Mouse (Mus musculus): ENCODE measurements around the gene Cog4. TPM values are rescaled to one million over a fixed set of nuclear protein-coding genes. Genes with fewer than 3 reads are reported as not detected.
A peak's percentile ranks its signal among the peaks of the same experiment; 100 is the strongest.

Cog4 gene
- total and polyA plus RNA-seq, 2 experiments: 27.8 to 73.9 TPM

GRCm38 (mm10) chr8:110895254-110895653 is 48.9 kb downstream of the Cog4 start:
- no peak overlapping the region for H3K4me3 ChIP-seq (ENCODE audit: insufficient read depth, low read depth, low read length)
- H3K36me3 ChIP-seq (ENCODE audit: control insufficient read depth, insufficient read depth, low read length): no peaks in the 10 kb centered on the region
- no peaks in the 10 kb centered on the region for H3K4me1 ChIP-seq (ENCODE audit: control insufficient read depth, insufficient read depth, low read length)
- no peak overlapping the region for H3K27ac ChIP-seq (replicated peaks; ENCODE audit: insufficient read depth, low read depth, low read length)
- 75% methylated on average over 8 of the region's 9 CpGs for WGBS
- no peaks in the 10 kb centered on the region for H3K27me3 ChIP-seq (ENCODE audit: control insufficient read depth, insufficient read depth, low read length)
- no peak overlapping the region for H3K9ac ChIP-seq (ENCODE audit: low read depth, low read length)
- TF ChIP-seq POLR2A (IDR thresholded peaks at IDR 0.05; ENCODE audit: extremely low read depth, insufficient read depth, low read length) (no peak), CTCF (IDR thresholded peaks at IDR 0.05; ENCODE audit: low read depth, low read length) (no peak)
- DNase-seq (ENCODE audit: extremely low read depth, low read depth, low spot score): no peak
- H3K79me2 ChIP-seq (ENCODE audit: control insufficient read depth, insufficient read depth, low read length): no peaks in the 10 kb centered on the region

DNA sequence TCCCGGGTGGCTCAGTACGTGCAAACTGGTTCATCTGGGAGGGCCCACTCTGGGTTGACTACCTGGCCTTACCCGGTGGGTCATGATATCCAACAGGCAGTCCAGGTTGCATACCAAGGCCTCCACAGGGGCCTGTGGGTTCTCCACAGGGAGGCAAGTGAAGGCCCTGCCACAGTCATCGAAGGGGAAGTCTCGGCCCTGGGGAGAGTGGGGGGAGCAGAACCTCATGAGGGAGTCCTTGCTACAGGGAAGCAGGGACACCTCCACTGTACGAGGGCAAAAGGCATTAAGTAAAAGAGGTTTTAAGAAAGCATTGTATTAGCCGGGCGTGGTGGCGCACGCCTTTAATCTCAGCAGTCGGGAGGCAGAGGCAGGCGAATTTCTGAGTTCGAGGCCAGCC is 49.4 kb downstream of the Cog4 start:
- no peak for DNase-seq (ENCODE audit: extremely low read depth, low read depth, low spot score)
- Histone ChIP-seq H3K27me3 (ENCODE audit: control insufficient read depth, insufficient read depth, low read length) (no peaks in the 10 kb centered on the region), H3K36me3 (ENCODE audit: control insufficient read depth, insufficient read depth, low read length) (no peaks in the 10 kb centered on the region), H3K79me2 (ENCODE audit: control insufficient read depth, insufficient read depth, low read length) (no peaks in the 10 kb centered on the region), H3K27ac (replicated peaks; ENCODE audit: insufficient read depth, low read depth, low read length) (no peak overlapping the region), H3K9ac (ENCODE audit: low read depth, low read length) (no peak overlapping the region), H3K4me3 (ENCODE audit: insufficient read depth, low read depth, low read length) (no peak overlapping the region), H3K4me1 (ENCODE audit: control insufficient read depth, insufficient read depth, low read length) (no peaks in the 10 kb centered on the region)
- WGBS: 97% methylated on average over 13 of the region's 13 CpGs
- TF ChIP-seq CTCF (IDR thresholded peaks at IDR 0.05; ENCODE audit: low read depth, low read length): no peak
- no peak for TF ChIP-seq POLR2A (IDR thresholded peaks at IDR 0.05; ENCODE audit: extremely low read depth, insufficient read depth, low read length)

- Histone ChIP-seq H3K9ac (ENCODE audit: low read depth, low read length) (no peak overlapping the region), H3K79me2 (ENCODE audit: control insufficient read depth, insufficient read depth, low read length) (no peaks in the 10 kb centered on the region; the same call in 1 of the 2 replicates), H3K4me3 (ENCODE audit: insufficient read depth, low read depth, low read length) (no peak overlapping the region), H3K36me3 (ENCODE audit: control insufficient read depth, insufficient read depth, low read length) (no peaks in the 10 kb centered on the region), H3K27me3 (ENCODE audit: control insufficient read depth, insufficient read depth, low read length) (no peaks in the 10 kb centered on the region), H3K27ac (replicated peaks; ENCODE audit: insufficient read depth, low read depth, low read length) (no peak overlapping the region), H3K4me1 (ENCODE audit: control insufficient read depth, insufficient read depth, low read length) (no peaks in the 10 kb centered on the region)
- TF ChIP-seq POLR2A (IDR thresholded peaks at IDR 0.05; ENCODE audit: extremely low read depth, insufficient read depth, low read length) (no peak), CTCF (IDR thresholded peaks at IDR 0.05; ENCODE audit: low read depth, low read length) (no peak)
- no peak for DNase-seq (ENCODE audit: extremely low read depth, low read depth, low spot score)
- WGBS: 95% methylated on average over 6 of the region's 6 CpGs
Measured at GRCm38 (mm10) chr8:110897495-110897894, 51.1 kb downstream of the Cog4 start.

DNA sequence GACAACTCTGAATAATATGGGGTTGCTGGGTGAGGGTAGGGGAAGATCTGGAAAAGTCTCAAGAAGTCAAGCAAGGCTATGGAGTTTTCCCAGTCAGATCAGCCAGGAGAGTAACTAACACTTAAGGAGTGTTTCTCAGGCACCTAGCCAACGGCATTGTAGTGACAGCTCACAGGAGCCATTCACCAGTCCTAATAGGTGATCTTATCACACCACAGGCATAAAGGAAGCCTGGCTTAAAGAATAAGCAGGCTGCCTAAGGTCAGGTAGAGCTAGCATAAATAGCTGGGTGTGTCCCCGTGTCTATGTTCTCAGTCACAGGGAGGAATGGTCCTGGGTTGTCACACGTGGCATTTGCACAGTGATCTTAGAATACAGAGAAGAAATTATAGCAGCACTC is 54.7 kb downstream of the Cog4 start:
- TF ChIP-seq POLR2A (IDR thresholded peaks at IDR 0.05; ENCODE audit: extremely low read depth, insufficient read depth, low read length) (no peak), CTCF (IDR thresholded peaks at IDR 0.05; ENCODE audit: low read depth, low read length) (no peak)
- H3K79me2 ChIP-seq (ENCODE audit: control insufficient read depth, insufficient read depth, low read length): no peaks in the 10 kb centered on the region; the same call in 1 of the 2 replicates
- H3K4me1 ChIP-seq (ENCODE audit: control insufficient read depth, insufficient read depth, low read length): no peaks in the 10 kb centered on the region
- 89% methylated on average over 3 of the region's 3 CpGs for WGBS
- H3K36me3 ChIP-seq (ENCODE audit: control insufficient read depth, insufficient read depth, low read length): no peaks in the 10 kb centered on the region
- DNase-seq (ENCODE audit: extremely low read depth, low read depth, low spot score): no peak
- no peak overlapping the region for H3K9ac ChIP-seq (ENCODE audit: low read depth, low read length)
- H3K27ac ChIP-seq (replicated peaks; ENCODE audit: insufficient read depth, low read depth, low read length): no peak overlapping the region
- H3K4me3 ChIP-seq (ENCODE audit: insufficient read depth, low read depth, low read length): no peak overlapping the region
- no peaks in the 10 kb centered on the region for H3K27me3 ChIP-seq (ENCODE audit: control insufficient read depth, insufficient read depth, low read length)

- TF ChIP-seq CTCF (IDR thresholded peaks at IDR 0.05; ENCODE audit: low read depth, low read length): no peak
- TF ChIP-seq POLR2A (IDR thresholded peaks at IDR 0.05; ENCODE audit: extremely low read depth, insufficient read depth, low read length): peak; percentile 47; the same call in 1 of the 2 replicates
- DNase-seq (ENCODE audit: extremely low read depth, low read depth, low spot score): peak; percentile 82
- Histone ChIP-seq H3K4me1 (ENCODE audit: control insufficient read depth, insufficient read depth, low read length) (no peaks in the 10 kb centered on the region), H3K36me3 (ENCODE audit: control insufficient read depth, insufficient read depth, low read length) (no peaks in the 10 kb centered on the region), H3K79me2 (ENCODE audit: control insufficient read depth, insufficient read depth, low read length) (no peaks in the 10 kb centered on the region; the same call in 1 of the 2 replicates), H3K27me3 (ENCODE audit: control insufficient read depth, insufficient read depth, low read length) (no peaks in the 10 kb centered on the region), H3K9ac (ENCODE audit: low read depth, low read length) (peak within 1 kb of the TSS; percentile 88), H3K4me3 (ENCODE audit: insufficient read depth, low read depth, low read length) (peak within 1 kb of the TSS; percentile 99), H3K27ac (replicated peaks; ENCODE audit: insufficient read depth, low read depth, low read length) (no peak within 1 kb of the TSS)
- 3% methylated on average over 30 of the region's 30 CpGs for WGBS
Measured at GRCm38 (mm10) chr8:110901839-110902578, 55.6 kb downstream of the Cog4 start, which contains the start of gene Fuk. TSS of gene Fuk (minus strand) at chr8:110902488.

DNA sequence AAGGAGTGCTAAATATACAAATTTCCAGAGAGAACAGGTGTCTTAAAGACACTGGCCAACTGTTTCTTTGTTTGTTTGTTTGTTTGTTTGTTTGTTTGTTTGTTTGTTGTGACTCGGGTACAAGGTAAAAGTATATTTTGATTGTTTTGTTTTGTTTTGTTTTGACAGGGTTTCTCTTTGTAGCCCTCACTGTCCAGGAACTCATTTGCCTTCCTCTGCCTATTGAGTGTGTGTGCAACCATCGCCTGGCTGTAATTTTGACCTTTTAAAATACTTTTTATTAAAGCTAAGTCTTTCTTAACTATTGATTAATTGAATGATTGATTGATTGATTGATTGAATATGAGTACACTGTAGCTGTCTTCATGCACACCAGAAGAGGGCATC is 56.2 kb downstream of the Cog4 start:
- H3K9ac ChIP-seq (ENCODE audit: low read depth, low read length): no peak overlapping the region
- H3K4me1 ChIP-seq (ENCODE audit: control insufficient read depth, insufficient read depth, low read length): no peaks in the 10 kb centered on the region
- H3K27me3 ChIP-seq (ENCODE audit: control insufficient read depth, insufficient read depth, low read length): no peaks in the 10 kb centered on the region
- no peak for DNase-seq (ENCODE audit: extremely low read depth, low read depth, low spot score)
- TF ChIP-seq POLR2A (IDR thresholded peaks at IDR 0.05; ENCODE audit: extremely low read depth, insufficient read depth, low read length): no peak
- no peaks in the 10 kb centered on the region for H3K36me3 ChIP-seq (ENCODE audit: control insufficient read depth, insufficient read depth, low read length)
- 26% methylated on average over 2 of the region's 2 CpGs for WGBS
- H3K27ac ChIP-seq (replicated peaks; ENCODE audit: insufficient read depth, low read depth, low read length): no peak overlapping the region
- H3K79me2 ChIP-seq (ENCODE audit: control insufficient read depth, insufficient read depth, low read length): no peaks in the 10 kb centered on the region; the same call in 1 of the 2 replicates
- peak overlapping the region; percentile 99; the same call in 1 of the 2 replicates for H3K4me3 ChIP-seq (ENCODE audit: insufficient read depth, low read depth, low read length)

All from liver, adult 2 months (tissue).